Mouse (Mus musculus) brain, embryonic 18.5 days (tissue): ENCODE results near the gene Pip5k1b.

Experiments used
- DNase-seq: peaks from one replicate; pipeline ENCODE4 v3.0.0-alpha.2; 2012; ENCODE audit warnings: low read depth, low spot score

The Pip5k1b gene

DNA sequence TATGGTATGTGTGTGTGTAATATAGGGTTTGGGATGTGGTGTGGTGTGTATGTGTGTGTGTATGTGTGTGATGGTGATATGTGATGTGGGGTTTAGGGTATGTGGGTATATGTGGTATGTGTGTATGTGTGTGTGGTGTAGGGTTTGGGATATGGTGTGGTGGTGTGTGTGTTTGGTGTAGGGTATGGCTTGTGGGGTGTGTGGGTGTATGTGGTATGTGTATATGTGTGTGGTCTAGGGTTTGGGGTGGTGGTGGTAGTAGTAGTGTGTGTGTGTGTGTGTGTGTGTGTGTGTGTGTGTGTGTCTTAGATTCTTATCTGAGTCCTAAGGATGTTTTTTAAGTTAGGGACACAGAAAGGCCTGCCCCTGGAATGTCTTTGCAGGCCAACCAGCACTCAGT is 37.3 kb downstream of the Pip5k1b start:
- DNase-seq = no peak

- no peak for DNase-seq
Measured at GRCm38 (mm10) chr19:24517057-24517456, 38.6 kb downstream of the Pip5k1b start.

GRCm38 (mm10) chr19:24515941-24516340 is 39.7 kb downstream of the Pip5k1b start:
- no peak for DNase-seq

- no peak for DNase-seq
Measured at GRCm38 (mm10) chr19:24514661-24515642, 40.7 kb downstream of the Pip5k1b start.

- no peak for DNase-seq
Measured at GRCm38 (mm10) chr19:24513105-24513843, 42.4 kb downstream of the Pip5k1b start.

GRCm38 (mm10) chr19:24511939-24512338 is 43.7 kb downstream of the Pip5k1b start:
- DNase-seq = no peak

- DNase-seq = no peak
Measured at GRCm38 (mm10) chr19:24509391-24509790, 46.3 kb downstream of the Pip5k1b start.

DNA sequence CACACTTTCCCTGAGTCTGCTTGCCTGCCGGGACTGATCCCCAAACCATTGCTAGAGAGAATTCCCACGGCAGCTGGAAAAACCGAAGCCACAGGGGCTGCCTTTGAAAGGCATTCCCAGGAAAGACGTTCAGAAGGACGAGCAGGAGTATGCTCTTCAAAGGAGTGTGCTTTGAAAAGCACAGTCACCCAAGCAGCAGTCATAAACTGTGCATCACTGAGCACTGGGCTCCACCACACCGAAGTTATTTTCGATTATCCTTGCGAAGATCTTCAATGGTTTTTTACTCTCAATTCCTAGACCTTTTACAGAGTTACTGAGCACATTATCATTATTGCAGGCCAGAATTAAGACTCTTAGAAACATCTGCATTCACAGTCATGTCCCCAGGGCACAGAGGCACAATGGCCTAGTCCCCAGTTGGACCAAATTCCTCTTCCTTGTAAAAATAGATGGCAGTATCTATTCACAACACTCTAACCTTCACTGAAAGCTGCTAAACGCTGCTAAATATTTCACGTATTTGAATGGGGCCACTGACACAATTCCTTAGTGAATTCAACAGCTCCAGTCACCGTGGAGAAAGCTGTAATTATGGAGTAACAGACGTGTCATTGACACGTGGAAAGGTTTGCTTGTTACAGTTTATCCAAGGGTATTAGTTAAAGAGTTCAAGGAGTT is 47.4 kb downstream of the Pip5k1b start:
- no peak for DNase-seq

- DNase-seq = no peak
Measured at GRCm38 (mm10) chr19:24502736-24503421, 52.8 kb downstream of the Pip5k1b start.

- no peak for DNase-seq
Measured at GRCm38 (mm10) chr19:24501525-24501924, 54.1 kb downstream of the Pip5k1b start.

DNA sequence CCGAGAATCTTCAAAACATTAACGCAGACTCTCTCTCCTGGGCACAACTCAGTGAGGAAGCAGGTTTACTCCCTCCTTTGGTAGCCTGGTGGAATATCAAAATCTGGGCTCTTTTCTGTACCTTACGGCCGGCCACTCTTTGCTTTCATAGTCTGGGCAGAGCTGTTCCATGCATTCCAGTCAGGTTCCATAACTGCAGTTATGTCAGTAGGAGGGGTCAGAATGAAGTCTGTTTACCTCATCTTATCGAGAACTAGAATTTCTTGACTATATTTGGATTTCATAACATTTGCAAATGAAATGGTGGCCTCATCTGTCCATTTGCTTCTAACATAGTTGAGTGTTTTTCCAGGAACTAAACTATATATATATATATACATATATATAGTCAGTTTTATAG is 55.2 kb downstream of the Pip5k1b start:
- no peak for DNase-seq

GRCm38 (mm10) chr19:24499291-24499690 is 56.4 kb downstream of the Pip5k1b start:
- no peak for DNase-seq

DNA sequence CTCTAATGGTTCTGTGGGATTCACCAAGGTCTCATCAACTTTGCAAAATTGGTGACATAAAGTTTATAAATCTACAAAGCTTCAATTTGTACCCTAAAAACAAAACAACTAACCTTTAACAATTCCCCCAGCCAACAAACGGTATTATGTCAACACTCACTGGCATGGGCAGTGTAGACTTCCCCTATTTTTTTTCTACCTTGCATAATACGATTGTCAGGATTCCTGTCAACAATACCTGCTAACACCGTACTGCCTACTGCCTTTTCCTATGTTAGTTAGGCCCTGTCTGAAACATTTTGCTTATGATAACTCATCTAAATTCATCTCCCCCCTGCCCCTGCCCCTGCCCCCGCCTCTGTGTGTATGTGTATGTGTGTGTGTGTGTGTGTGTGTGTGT is 61.8 kb downstream of the Pip5k1b start:
- DNase-seq = no peak

DNA sequence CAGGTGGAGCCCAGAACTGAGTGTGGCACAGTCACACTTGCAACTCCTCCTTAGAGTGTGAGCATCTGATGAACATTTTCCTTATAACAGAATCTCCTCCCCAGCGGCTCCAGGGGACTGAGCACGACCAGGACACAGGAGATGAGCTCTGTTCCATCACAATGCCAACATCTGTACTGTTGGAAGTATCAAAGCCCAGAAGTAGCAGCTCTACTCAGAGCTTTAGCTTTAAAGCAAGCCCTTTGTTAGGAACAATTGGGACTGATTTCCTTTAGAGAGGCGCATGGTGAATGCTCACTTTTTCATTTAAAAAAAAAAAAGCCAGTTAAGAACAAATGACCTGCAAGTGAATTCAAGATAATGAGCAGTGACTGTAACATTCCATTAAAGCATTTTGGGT is 63.8 kb downstream of the Pip5k1b start:
- DNase-seq = no peak

- DNase-seq = no peak
Measured at GRCm38 (mm10) chr19:24490275-24490674, 65.4 kb downstream of the Pip5k1b start.

- DNase-seq = no peak
Measured at GRCm38 (mm10) chr19:24486433-24487296, 69.0 kb downstream of the Pip5k1b start.

DNA sequence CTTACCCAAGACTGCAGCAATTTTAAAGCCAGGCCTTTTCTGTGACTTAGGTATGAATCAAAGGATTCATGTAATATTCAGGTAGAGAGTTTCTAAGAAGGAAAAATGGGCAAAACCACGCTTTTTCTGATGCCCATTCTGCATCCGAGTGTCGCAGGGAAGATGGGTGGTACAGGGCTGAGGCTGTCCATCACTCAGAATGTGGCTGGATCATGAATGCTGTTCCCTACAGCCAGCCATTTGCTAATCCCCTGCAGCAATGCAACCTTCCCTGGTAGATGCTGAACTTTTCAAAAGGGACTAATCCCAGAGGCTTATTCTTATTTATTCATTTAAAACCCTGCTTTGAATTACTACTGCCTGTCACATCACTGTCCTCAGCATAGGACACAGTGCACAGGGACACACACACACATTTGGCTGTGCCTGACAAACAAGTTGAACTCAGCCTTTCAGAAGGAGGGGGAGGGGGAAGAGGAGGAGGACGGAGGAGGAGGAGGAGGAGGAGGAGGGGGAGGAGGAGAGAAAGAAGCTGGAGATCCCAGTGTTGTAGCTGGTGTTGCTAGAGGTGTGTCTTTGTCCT is 71.0 kb downstream of the Pip5k1b start:
- no peak for DNase-seq

- no peak for DNase-seq
Measured at GRCm38 (mm10) chr19:24480916-24481315, 74.8 kb downstream of the Pip5k1b start.

DNA sequence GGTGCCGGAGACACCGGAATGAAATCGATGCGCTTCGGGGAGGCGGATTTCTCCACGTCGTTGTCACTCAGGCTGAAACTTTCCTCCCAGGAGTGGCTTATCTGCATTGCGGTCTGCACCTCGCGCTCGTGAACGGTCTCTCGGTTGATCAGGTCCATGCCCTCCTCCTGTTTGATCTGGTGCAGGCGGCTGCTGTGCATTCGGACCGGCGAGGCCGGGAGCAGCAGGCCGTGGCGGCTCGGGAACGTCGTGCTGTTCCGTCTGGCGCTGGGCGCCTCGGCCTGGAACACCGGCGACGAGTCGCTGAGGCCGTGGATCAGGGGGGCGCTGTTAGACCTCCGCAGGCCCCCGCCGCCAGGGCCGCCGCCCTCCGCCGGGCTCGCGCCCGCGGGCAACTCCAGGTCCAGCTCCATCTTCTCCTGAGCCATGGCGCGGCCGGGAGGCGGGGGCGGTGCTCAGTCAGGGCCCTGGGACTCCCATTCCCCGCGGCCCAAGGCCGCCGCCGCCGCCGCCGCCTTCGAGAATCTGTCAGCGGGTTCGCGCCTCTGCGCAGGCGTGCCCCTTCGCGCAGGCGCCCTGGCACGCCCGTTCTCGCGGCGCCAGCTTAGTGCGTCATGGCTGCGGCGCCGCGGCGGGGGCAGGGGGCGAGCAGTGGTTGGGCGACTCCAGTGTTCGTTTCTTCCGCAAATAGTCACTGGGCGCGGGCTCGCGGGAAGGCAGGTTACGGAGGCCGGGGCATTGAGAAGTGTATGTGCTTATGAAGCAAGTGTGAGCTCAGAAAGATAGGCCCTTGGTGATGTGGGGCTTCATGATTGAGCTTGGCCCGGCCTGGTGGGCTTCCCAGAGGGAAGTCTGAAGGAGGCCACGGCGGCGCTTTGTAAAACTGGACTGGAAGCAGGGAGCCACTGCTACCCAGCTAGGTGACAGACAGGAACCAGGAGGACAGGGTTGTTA is 78.5 kb downstream of the Pip5k1b start, which contains the start of gene Fam122a:
Gene Fam122a (minus strand): TSS at position 428 of the 954 bp plus-strand sequence.
- peak; percentile 83 for DNase-seq
